Mouse (Mus musculus) ovary, postnatal 14 days (tissue): ENCODE measurements at regions not wholly inside any gene's neighbourhood (a gene's known extent, or its start where the extent isn't known, plus 50 kb on each side); places are given as distances from the start of the nearest gene placed in this dataset.
A peak's percentile ranks its signal among the peaks of the same experiment; 100 is the strongest.

Source experiments
- DNase-seq: peaks from one replicate; pipeline ENCODE4 v3.0.0; 2022; ENCODE audit warnings: low spot score

- no peak for DNase-seq
Observed at GRCm38 (mm10) chr16:78247189-78247588, 54.1 kb upstream of the Cxadr start.

- DNase-seq = no peak
Observed at GRCm38 (mm10) chr16:78242678-78243077, 58.6 kb upstream of the Cxadr start.

GRCm38 (mm10) chr16:78240152-78240551 is 61.1 kb upstream of the Cxadr start:
- no peak for DNase-seq

- no peak for DNase-seq
Observed at GRCm38 (mm10) chr16:78238052-78238701, 63.1 kb upstream of the Cxadr start.

GRCm38 (mm10) chr16:78237641-78238051 is 63.6 kb upstream of the Cxadr start:
- DNase-seq = no peak

- DNase-seq = no peak
Observed at GRCm38 (mm10) chr16:78236746-78237640, 64.3 kb upstream of the Cxadr start.

- no peak for DNase-seq
Observed at GRCm38 (mm10) chr16:78232205-78232604, 69.1 kb upstream of the Cxadr start.

GRCm38 (mm10) chr16:78229013-78229412 is 72.3 kb upstream of the Cxadr start:
- DNase-seq = no peak

- no peak for DNase-seq
Observed at GRCm38 (mm10) chr16:78222377-78222776, 78.9 kb upstream of the Cxadr start.

- no peak for DNase-seq
Observed at GRCm38 (mm10) chr16:78221781-78222180, 79.5 kb upstream of the Cxadr start.

GRCm38 (mm10) chr16:78217633-78218032 is 83.7 kb upstream of the Cxadr start:
- DNase-seq = no peak

GRCm38 (mm10) chr16:78216752-78217351 is 84.4 kb upstream of the Cxadr start:
- no peak for DNase-seq

- no peak for DNase-seq
Observed at GRCm38 (mm10) chr16:78211687-78212086, 89.6 kb upstream of the Cxadr start.

- DNase-seq = no peak
Observed at GRCm38 (mm10) chr16:78208321-78208720, 93.0 kb upstream of the Cxadr start.

- no peak for DNase-seq
Observed at GRCm38 (mm10) chr16:78204332-78204731, 97.0 kb upstream of the Cxadr start.

- DNase-seq = no peak
Observed at GRCm38 (mm10) chr16:78200044-78200830, 101.1 kb upstream of the Cxadr start.

- no peak for DNase-seq
Observed at GRCm38 (mm10) chr16:78199252-78199651, 102.0 kb upstream of the Cxadr start.

GRCm38 (mm10) chr16:78198642-78199121 is 102.6 kb upstream of the Cxadr start:
- peak; percentile 79 for DNase-seq

- DNase-seq = peak; percentile 68
Observed at GRCm38 (mm10) chr16:78197252-78197896, 103.9 kb upstream of the Cxadr start.

GRCm38 (mm10) chr16:78170627-78171605 is 130.4 kb upstream of the Cxadr start:
- DNase-seq = no peak
